Mouse (Mus musculus) v-Abl transformed pro-B cells (cell line): ENCODE results near the gene Il3.

ENCODE experiments used
- in situ Hi-C, 2 experiments: fragments of 400-800 bp; cut with MboI; formaldehyde crosslinking; loops; one replicate each; pipeline ENCODE4 v1.15.1; 2025; ENCODE audit not compliant: unreplicated experiment in 2 of 2

The Il3 gene

DNA sequence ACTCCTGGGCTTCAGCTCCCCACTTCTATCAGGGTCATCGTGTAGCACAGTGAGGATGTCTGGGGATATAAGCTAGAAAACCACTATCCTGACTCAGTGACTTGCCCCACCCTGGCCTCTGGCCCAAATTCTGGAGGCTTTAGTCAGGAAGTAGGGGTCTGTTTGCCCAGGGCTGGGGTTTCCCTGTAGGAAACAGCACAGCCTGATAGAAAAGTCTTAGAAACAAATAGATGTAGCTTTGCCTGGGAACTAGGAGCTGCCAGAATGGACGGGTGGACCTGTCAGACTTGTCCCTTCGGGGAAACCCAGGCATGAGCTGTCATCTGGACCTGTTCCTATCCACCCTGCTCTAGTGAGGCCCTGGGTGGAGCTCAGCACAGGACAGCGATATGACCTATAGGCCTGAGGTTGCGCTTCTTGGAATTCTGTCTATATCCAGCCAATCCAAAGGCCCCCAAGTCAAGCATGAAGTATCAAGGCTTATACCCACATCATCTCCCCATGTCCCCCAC lies 42.5 kb downstream of the Il3 start:
- in situ Hi-C loops = no loop called here

DNA sequence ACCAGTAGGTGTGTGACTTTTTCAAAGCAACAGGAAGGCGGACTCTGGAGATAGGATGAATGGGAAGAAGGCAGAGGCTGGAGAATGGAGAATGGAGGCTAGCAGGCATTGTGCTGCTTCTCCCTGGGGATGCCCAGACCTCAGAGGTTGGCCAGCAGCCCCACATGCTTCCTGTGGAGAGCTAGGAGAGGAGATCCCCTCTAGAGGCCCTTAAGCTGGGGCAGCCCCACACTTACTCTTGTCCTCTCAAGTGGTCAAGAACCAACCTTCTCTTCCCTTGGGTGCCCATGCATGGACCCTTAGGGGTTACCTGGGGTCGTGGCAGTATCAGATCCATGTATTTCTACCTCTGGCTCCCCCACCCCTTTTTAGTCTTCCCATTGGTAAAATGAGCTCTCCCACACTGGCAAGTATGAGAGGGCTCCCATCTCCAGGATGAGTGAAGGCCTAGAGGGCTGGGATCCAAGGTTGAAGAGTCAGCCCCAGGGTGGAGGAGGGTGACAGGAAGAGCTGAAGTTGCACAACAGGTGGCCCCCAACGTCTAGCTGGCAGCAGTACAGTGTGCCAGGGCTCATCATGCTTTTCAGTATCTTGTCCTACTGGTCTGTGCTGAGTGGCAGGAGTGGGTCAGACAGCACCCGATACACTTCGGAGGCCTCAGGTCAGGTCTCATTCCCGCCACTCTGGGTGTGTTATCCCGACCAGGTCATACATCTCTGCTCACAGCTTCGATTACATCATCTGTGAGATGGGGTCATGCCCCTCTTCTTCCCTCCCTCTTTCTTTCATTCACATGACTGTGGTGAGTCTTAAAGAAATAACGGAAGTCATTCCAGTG lies 43.2 kb downstream of the Il3 start:
- in situ Hi-C loops = no loop called here

DNA sequence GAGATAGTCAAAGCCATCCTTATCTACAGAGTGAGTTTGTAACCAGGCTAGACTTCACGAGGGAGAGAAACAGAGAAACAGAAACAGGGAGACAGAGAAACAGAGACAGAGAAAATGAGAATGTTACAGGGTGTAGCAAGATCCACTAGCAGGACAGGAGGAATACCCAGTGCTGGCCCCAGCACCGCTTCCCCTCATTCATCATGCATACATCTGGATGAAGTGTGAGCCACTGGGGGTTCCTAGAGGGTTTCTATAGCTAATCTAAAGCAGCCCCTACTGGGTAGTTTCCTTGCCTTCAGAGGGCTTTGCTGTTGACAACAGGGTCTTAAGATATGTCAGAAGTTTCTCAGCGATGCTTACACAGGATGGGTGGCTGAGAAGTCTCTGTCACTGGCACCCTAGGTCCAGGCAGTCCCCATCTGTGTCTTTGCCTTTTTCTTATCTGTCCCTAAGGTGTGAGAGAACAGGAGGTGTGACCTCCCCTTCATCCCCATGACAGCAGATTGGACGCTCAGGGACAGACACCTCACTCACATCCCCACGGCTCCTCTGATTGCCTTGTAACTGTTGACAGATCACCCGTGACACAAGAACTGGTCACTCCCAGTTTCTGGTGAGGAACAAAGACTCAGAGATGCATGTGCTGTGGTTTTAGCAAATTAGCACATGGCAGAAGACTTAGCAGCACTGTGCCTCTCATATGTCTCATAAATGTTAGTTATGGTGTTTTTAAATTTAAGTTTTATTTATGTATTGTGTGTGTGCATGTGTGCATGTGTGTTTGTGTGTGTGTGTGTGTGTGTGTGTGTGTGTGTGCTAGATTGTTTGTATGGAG lies 47.0 kb downstream of the Il3 start:
- in situ Hi-C loops = no loop called here

DNA sequence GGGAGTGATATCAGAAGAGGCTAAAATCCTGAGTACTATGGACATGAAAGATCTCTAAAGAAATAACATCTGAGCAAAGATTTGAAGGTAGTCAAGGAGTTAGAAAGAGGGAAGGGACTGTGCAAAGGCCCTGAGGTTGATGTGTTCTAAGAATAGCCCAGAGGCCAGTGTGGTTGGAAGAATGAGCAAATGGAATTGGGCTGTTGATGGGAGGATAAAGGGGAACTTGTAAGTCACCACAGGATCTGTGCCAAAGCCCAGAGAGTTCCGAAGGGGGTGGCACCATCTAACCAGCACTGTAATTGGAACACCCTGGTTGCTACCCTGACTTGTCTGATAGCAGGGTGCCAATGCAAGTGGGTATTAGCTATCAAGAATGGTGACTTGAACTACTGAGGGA lies 47.9 kb downstream of the Il3 start:
- in situ Hi-C loops = no loop called here

DNA sequence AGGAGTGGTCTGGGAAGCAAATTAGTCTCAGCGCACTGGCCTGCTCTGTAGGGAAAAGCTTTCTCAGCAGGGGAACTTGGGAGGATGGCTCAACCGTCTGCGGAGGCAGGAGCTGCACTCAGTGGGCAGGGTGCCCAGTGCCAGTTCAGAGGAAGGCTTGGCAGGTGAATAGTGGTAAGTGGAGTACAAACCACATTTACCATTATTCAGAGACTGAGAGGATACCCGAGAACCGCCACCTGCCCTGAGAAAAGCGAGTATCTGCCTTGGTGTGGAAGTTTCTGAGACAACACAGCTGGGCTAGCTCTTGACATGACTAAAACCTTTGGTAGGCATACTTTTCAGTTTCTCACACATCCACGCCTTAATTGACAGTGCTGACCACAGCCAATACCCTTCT lies 49.7 kb downstream of the Il3 start:
- in situ Hi-C loops = no loop called here

DNA sequence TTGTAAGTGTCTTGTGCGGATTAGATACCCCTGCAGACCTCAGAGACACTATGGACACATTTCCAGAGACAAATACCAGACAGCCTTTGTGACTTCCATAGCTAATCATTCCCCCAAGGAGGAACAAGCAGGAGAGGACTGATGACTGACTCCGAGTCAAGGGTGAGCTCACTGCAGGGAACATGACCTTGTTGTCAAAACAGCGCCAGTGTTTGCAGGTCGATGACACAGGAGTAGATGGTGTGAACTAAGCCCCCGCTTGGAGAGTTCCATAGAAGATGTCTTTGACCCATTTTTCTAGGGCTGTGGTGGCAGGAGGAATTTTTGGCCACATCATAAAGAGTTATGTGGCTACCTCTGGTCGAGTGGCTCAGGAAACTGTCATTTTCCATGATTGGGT lies 51.0 kb downstream of the Il3 start:
- in situ Hi-C loops = no loop called here
